Mouse (Mus musculus) neural tube, embryonic 12.5 days (tissue): ENCODE data around the gene Usb1. TPM values are rescaled to one million over a fixed set of nuclear protein-coding genes. Genes with fewer than 3 reads are reported as not detected.
"Not testable (repeated sequence)": the region's sequence is repeated elsewhere in the genome, so short reads cannot be mapped to it uniquely, and the experiment has no call there.

Source experiments
- ATAC-seq: fragments of 200-750 bp; cut with Nextera tagmentation; 2 replicates; pipeline ENCODE4 v1.8.0; 2017; ENCODE audit warnings: low read depth, mild to moderate bottlenecking, moderate TSS enrichment, moderate library complexity; ENCODE audit not compliant: low FRiP score
- H3K27ac ChIP-seq: fragments of 300-500 bp; sonication (generic); 2 replicates; pipeline ENCODE4 v1.5.1; 2016
- H3K27me3 ChIP-seq: fragments of 300-500 bp; sonication (generic); replicated peaks from 2 replicates; pipeline ENCODE4 v1.6.1; 2016; ENCODE audit warnings: mild to moderate bottlenecking
- H3K36me3 ChIP-seq: fragments of 300-500 bp; sonication (generic); 2 replicates; pipeline ENCODE4 v1.6.1; 2016; ENCODE audit warnings: mild to moderate bottlenecking
- H3K4me1 ChIP-seq: fragments of 300-500 bp; sonication (generic); 2 replicates; pipeline ENCODE4 v1.6.1; 2016
- H3K4me2 ChIP-seq: fragments of 300-500 bp; sonication (generic); replicated peaks from 2 replicates; pipeline ENCODE4 v1.6.1; 2016; ENCODE audit warnings: mild to moderate bottlenecking
- H3K4me3 ChIP-seq: fragments of 300-500 bp; sonication (generic); 2 replicates; pipeline ENCODE4 v1.5.1; 2016
- H3K9ac ChIP-seq: fragments of 300-500 bp; sonication (generic); 2 replicates; pipeline ENCODE4 v1.6.1; 2016; ENCODE audit warnings: mild to moderate bottlenecking
- H3K9me3 ChIP-seq: fragments of 300-500 bp; sonication (generic); 2 replicates; pipeline ENCODE4 v1.6.1; 2016; ENCODE audit warnings: mild to moderate bottlenecking
- WGBS: fragments of 180-500 bp; shearing (Covaris S2); methylation state at CpG from one replicate; pipeline ENCODE4 v1.1.7; 2016; 5-methylcytosine and 5-hydroxymethylcytosine counted together
- polyA plus RNA-seq: library from polyadenylated mRNA; unstranded; fragments of >200 nt; fragmentation: Nextera tagmentation; extraction: Ambion mirVana; gene quantifications from 2 replicates; pipeline ENCODE4 v1.2.1, GENCODE M21; 2016

Gene Usb1
- polyA plus RNA-seq, 1 experiment from 2014 or later = 39.2 TPM

GRCm38 (mm10) chr8:95378928-95379327 lies 46.8 kb downstream of the Usb1 start:
- 97% methylated on average over 11 of the region's 11 CpGs for WGBS
- not testable (repeated sequence) for H3K4me2 ChIP-seq, H3K4me3 ChIP-seq, H3K36me3 ChIP-seq, H3K4me1 ChIP-seq, H3K9ac ChIP-seq, H3K9me3 ChIP-seq, H3K27me3 ChIP-seq, H3K27ac ChIP-seq, ATAC-seq

GRCm38 (mm10) chr8:95380953-95381352 lies 48.9 kb downstream of the Usb1 start:
- H3K36me3 ChIP-seq = no peaks in the 10 kb centered on the region
- H3K4me1 ChIP-seq = no peaks in the 10 kb centered on the region
- no peak overlapping the region for H3K27ac ChIP-seq
- H3K4me2 ChIP-seq = no peak overlapping the region
- no peak overlapping the region for H3K9ac ChIP-seq
- no peaks in the 10 kb centered on the region for H3K27me3 ChIP-seq
- no peak overlapping the region for H3K4me3 ChIP-seq
- ATAC-seq = no peak
- no peaks in the 10 kb centered on the region for H3K9me3 ChIP-seq

- H3K9ac ChIP-seq = no peak overlapping the region
- H3K27ac ChIP-seq = no peak overlapping the region
- H3K36me3 ChIP-seq = no peaks in the 10 kb centered on the region
- H3K4me3 ChIP-seq = no peak overlapping the region
- H3K9me3 ChIP-seq = no peaks in the 10 kb centered on the region
- ATAC-seq = no peak
- no peaks in the 10 kb centered on the region for H3K27me3 ChIP-seq
- H3K4me2 ChIP-seq = no peak overlapping the region
- H3K4me1 ChIP-seq = no peaks in the 10 kb centered on the region
- 81% methylated on average over 3 of the region's 3 CpGs for WGBS
Observed at GRCm38 (mm10) chr8:95381595-95381994, 49.5 kb downstream of the Usb1 start.

GRCm38 (mm10) chr8:95384501-95384900 lies 52.4 kb downstream of the Usb1 start:
- no peak for ATAC-seq
- H3K27ac ChIP-seq = no peak overlapping the region
- 84% methylated on average over 3 of the region's 3 CpGs for WGBS

GRCm38 (mm10) chr8:95386037-95386436 lies 54.0 kb downstream of the Usb1 start:
- no peak overlapping the region for H3K4me3 ChIP-seq
- no peaks in the 10 kb centered on the region for H3K9me3 ChIP-seq
- no peak overlapping the region for H3K27ac ChIP-seq
- 79% methylated on average over 5 of the region's 5 CpGs for WGBS
- no peaks in the 10 kb centered on the region for H3K27me3 ChIP-seq
- H3K4me1 ChIP-seq = no peaks in the 10 kb centered on the region
- H3K4me2 ChIP-seq = no peak overlapping the region
- H3K9ac ChIP-seq = no peak overlapping the region
- no peaks in the 10 kb centered on the region for H3K36me3 ChIP-seq
- no peak for ATAC-seq

More at GRCm38 (mm10) chr8:95384501-95384900, 52.4 kb downstream of the Usb1 start:
- no peaks in the 10 kb centered on the region for H3K27me3 ChIP-seq
- no peaks in the 10 kb centered on the region for H3K4me1 ChIP-seq
- H3K9ac ChIP-seq = no peak overlapping the region
- H3K9me3 ChIP-seq = no peaks in the 10 kb centered on the region
- no peaks in the 10 kb centered on the region for H3K36me3 ChIP-seq
- no peak overlapping the region for H3K4me3 ChIP-seq
- H3K4me2 ChIP-seq = no peak overlapping the region

GRCm38 (mm10) chr8:95387221-95387620 lies 55.1 kb downstream of the Usb1 start:
- H3K4me3 ChIP-seq = no peak overlapping the region
- no peak overlapping the region for H3K4me2 ChIP-seq
- H3K9ac ChIP-seq = no peak overlapping the region
- WGBS = 89% methylated on average over 10 of the region's 10 CpGs
- no peaks in the 10 kb centered on the region for H3K9me3 ChIP-seq
- H3K27me3 ChIP-seq = no peaks in the 10 kb centered on the region
- no peak overlapping the region for H3K27ac ChIP-seq
- H3K36me3 ChIP-seq = no peaks in the 10 kb centered on the region
- ATAC-seq = no peak
- H3K4me1 ChIP-seq = no peaks in the 10 kb centered on the region

- no peaks in the 10 kb centered on the region for H3K36me3 ChIP-seq
- no peaks in the 10 kb centered on the region for H3K27me3 ChIP-seq
- ATAC-seq = no peak
- H3K9me3 ChIP-seq = no peaks in the 10 kb centered on the region
- H3K4me3 ChIP-seq = no peak overlapping the region
- H3K4me2 ChIP-seq = no peak overlapping the region
- no peak overlapping the region for H3K27ac ChIP-seq
- 86% methylated on average over 7 of the region's 7 CpGs for WGBS
- no peak overlapping the region for H3K9ac ChIP-seq
- no peaks in the 10 kb centered on the region for H3K4me1 ChIP-seq
Observed at GRCm38 (mm10) chr8:95387936-95388335, 55.9 kb downstream of the Usb1 start.

GRCm38 (mm10) chr8:95390312-95390711 lies 58.2 kb downstream of the Usb1 start:
- ATAC-seq = no peak
- H3K9me3 ChIP-seq = no peaks in the 10 kb centered on the region
- no peak overlapping the region for H3K4me3 ChIP-seq
- no peak overlapping the region for H3K27ac ChIP-seq
- H3K9ac ChIP-seq = no peak overlapping the region
- 62% methylated on average over 4 of the region's 4 CpGs for WGBS
- no peaks in the 10 kb centered on the region for H3K36me3 ChIP-seq
- peaks cover 1% of the 10 kb centered on the region; the same call in 1 of the 2 replicates for H3K4me1 ChIP-seq
- H3K27me3 ChIP-seq = no peaks in the 10 kb centered on the region
- H3K4me2 ChIP-seq = no peak overlapping the region

- Histone ChIP-seq H3K36me3 (no peaks in the 10 kb centered on the region), H3K9me3 (no peaks in the 10 kb centered on the region), H3K4me2 (no peak overlapping the region), H3K4me3 (no peak overlapping the region), H3K9ac (no peak overlapping the region), H3K27me3 (no peaks in the 10 kb centered on the region), H3K4me1 (peaks cover 6% of the 10 kb centered on the region; the same call in 1 of the 2 replicates), H3K27ac (no peak overlapping the region)
- no peak for ATAC-seq
- WGBS = 84% methylated on average over 7 of the region's 7 CpGs
Observed at GRCm38 (mm10) chr8:95391101-95391500, 59.0 kb downstream of the Usb1 start.

GRCm38 (mm10) chr8:95392604-95393003 lies 60.5 kb downstream of the Usb1 start:
- Histone ChIP-seq H3K36me3 (no peaks in the 10 kb centered on the region), H3K4me1 (peaks cover 15% of the 10 kb centered on the region), H3K9me3 (no peaks in the 10 kb centered on the region), H3K27ac (no peak overlapping the region), H3K4me2 (no peak overlapping the region), H3K4me3 (no peak overlapping the region), H3K27me3 (no peaks in the 10 kb centered on the region), H3K9ac (no peak overlapping the region)
- 81% methylated on average over 5 of the region's 5 CpGs for WGBS
- no peak for ATAC-seq

GRCm38 (mm10) chr8:95395186-95395918 lies 63.3 kb downstream of the Usb1 start:
- WGBS = 48% methylated on average over 8 of the region's 8 CpGs
- no peak overlapping the region for H3K4me2 ChIP-seq
- H3K9ac ChIP-seq = no peak overlapping the region
- H3K36me3 ChIP-seq = no peaks in the 10 kb centered on the region
- H3K4me3 ChIP-seq = no peak overlapping the region
- peaks cover 16% of the 10 kb centered on the region for H3K4me1 ChIP-seq
- H3K9me3 ChIP-seq = no peaks in the 10 kb centered on the region
- no peak overlapping the region for H3K27ac ChIP-seq
- no peak for ATAC-seq
- no peaks in the 10 kb centered on the region for H3K27me3 ChIP-seq

GRCm38 (mm10) chr8:95396752-95397151 lies 64.7 kb downstream of the Usb1 start:
- Histone ChIP-seq H3K27ac (no peak overlapping the region), H3K36me3 (no peaks in the 10 kb centered on the region), H3K27me3 (no peaks in the 10 kb centered on the region), H3K9ac (0 out of 2 replicates have a peak overlapping the region, but pooled peaks have one; percentile 21), H3K9me3 (no peaks in the 10 kb centered on the region), H3K4me2 (no peak overlapping the region), H3K4me3 (no peak overlapping the region), H3K4me1 (peaks cover 16% of the 10 kb centered on the region)
- ATAC-seq = no peak
- 62% methylated on average over 11 of the region's 11 CpGs for WGBS
